Mouse (Mus musculus) E14TG2a.4 (cell line): ENCODE measurements around the gene Zfhx3.

Experiments
- CTCF ChIP-seq: conservative IDR thresholded peaks from 2 replicates; pipeline ENCODE4 v1.5.1; 2014; ENCODE audit warnings: low read length
- POU5F1 ChIP-seq: IDR thresholded peaks from 2 replicates; pipeline ENCODE4 v1.6.1; 2014; ENCODE audit warnings: low read length, borderline replicate concordance

GRCm38 (mm10) chr8:108186289-108186688, 243.8 kb downstream of the Zfhx3 start:
- TF ChIP-seq POU5F1: no peak
- TF ChIP-seq CTCF: no peak
